Mouse (Mus musculus): ENCODE results near the gene Ndrg3.

DNA sequence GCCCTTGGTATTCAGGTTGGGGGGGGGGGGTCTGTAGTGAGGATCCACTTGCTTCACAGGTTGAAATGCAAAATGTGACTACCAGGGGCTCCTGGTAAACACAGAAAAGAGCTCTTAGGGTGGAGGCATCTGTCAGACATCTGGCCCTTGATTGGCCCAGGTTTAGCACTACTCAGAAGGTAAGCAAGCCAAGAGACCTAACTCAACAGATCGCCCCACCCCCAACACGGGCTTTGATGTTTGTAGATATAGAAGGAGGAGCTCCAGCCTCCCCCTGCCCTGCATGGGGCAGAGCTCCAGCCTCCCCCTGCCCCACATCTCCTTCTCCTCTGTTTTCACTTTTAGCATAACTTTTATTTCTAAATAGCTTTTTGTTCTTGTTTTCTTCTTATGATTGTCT is 72.1 kb downstream of the Ndrg3 start:
- TF ChIP-seq CTCF (IDR thresholded peaks at IDR 0.05; ENCODE audit: insufficient read depth, low read length) = no peak
- no peak for TF ChIP-seq POLR2A (IDR thresholded peaks at IDR 0.05; ENCODE audit: borderline replicate concordance, extremely low read depth, low read depth, low read length)

All from lung, adult 2 months (tissue).